ENCODE assay signal across 8 mouse cellular contexts in genomic region chr11:79703885-79704291, GRCm38 (mm10).
A peak's percentile ranks its signal among the peaks of the same experiment; 100 is the strongest.
DNase-seq lines count a peak whose midpoint lies in the region; ATAC-seq and TF ChIP-seq lines count a peak whose summit lies in the region.

No protein-coding gene starts in this region.

- H3K4me3 ChIP-seq in brown adipose tissue, adult 24 weeks (ENCODE audit: insufficient read depth, low read depth, low read length), result peak overlapping the region; percentile 69
- peak overlapping the region; percentile 74 for H3K4me3 ChIP-seq in heart, postnatal 0 days (ENCODE audit: low read depth, low read length)
- peak overlapping the region; percentile 80 for H3K4me3 ChIP-seq in liver, embryonic 11.5 days (ENCODE audit: low read depth, low read length)
- H3K4me3 ChIP-seq in neural tube, embryonic 12.5 days, result peak overlapping the region; percentile 71

- H3K4me1 ChIP-seq in brown adipose tissue, adult 24 weeks (ENCODE audit: control insufficient read depth, insufficient read depth, insufficient read length, low read length), result peaks cover 6% of the 10 kb centered on the region; the same call in 1 of the 2 replicates
- 0 out of 2 replicates have a peak, but pooled peaks cover 13% of the 10 kb centered on the region for H3K4me1 ChIP-seq in heart, postnatal 0 days (ENCODE audit: control insufficient read depth, insufficient read depth)
- H3K4me1 ChIP-seq in liver, embryonic 11.5 days (replicated peaks; ENCODE audit: control insufficient read depth, insufficient read depth, low read length), result peaks cover 16% of the 10 kb centered on the region
- H3K4me1 ChIP-seq in neural tube, embryonic 12.5 days, result peaks cover 22% of the 10 kb centered on the region

- peak; percentile 57 for DNase-seq in gastrocnemius, adult 18-20 months (ENCODE audit: low spot score)
- no peak for DNase-seq in gastrocnemius, postnatal 10 days
- peak; percentile 83 for DNase-seq in 3T3-L1 (ENCODE audit: low read depth, low spot score)
- DNase-seq in heart, postnatal 0 days (ENCODE audit: low spot score), result peak; percentile 76
- DNase-seq in liver, embryonic 11.5 days (ENCODE audit: low spot score), result no peak
- DNase-seq in adrenal gland, adult 2 months, result no peak

- peak; percentile 37 for ATAC-seq in heart, postnatal 0 days (ENCODE audit: insufficient read depth, low read depth)
- ATAC-seq in liver, embryonic 11.5 days (replicated peaks; ENCODE audit: low FRiP score), result peak; percentile 64
- ATAC-seq in neural tube, embryonic 12.5 days (ENCODE audit: low FRiP score, low read depth), result peak; percentile 81

- no peaks in the 10 kb centered on the region for H3K27me3 ChIP-seq in heart, postnatal 0 days (ENCODE audit: control insufficient read depth, insufficient read depth, low read length)
- H3K27me3 ChIP-seq in liver, embryonic 11.5 days (replicated peaks; ENCODE audit: control insufficient read depth, insufficient read depth, low read length), result no peaks in the 10 kb centered on the region
- no peaks in the 10 kb centered on the region for H3K27me3 ChIP-seq in neural tube, embryonic 12.5 days (replicated peaks)

- TF ChIP-seq CTCF in heart, postnatal 0 days (IDR thresholded peaks at IDR 0.05; ENCODE audit: low read depth), result no peak

- H3K4me2 ChIP-seq in heart, postnatal 0 days (ENCODE audit: low read depth, low read length), result peak overlapping the region; percentile 81
- H3K4me2 ChIP-seq in liver, embryonic 11.5 days, result peak overlapping the region; percentile 76
- H3K4me2 ChIP-seq in neural tube, embryonic 12.5 days (replicated peaks), result peak overlapping the region; percentile 71

- peak overlapping the region; percentile 83 for H3K27ac ChIP-seq in brown adipose tissue, adult 24 weeks (replicated peaks; ENCODE audit: low read depth, low read length)
- peak overlapping the region; percentile 97 for H3K27ac ChIP-seq in heart, postnatal 0 days (ENCODE audit: low read depth)
- H3K27ac ChIP-seq in liver, embryonic 11.5 days (ENCODE audit: low read depth, low read length), result peak overlapping the region; percentile 93
- H3K27ac ChIP-seq in neural tube, embryonic 12.5 days, result peak overlapping the region; percentile 95

- H3K9me3 ChIP-seq in heart, postnatal 0 days (replicated peaks; ENCODE audit: control insufficient read depth, low read length), result no peaks in the 10 kb centered on the region
- H3K9me3 ChIP-seq in liver, embryonic 11.5 days (ENCODE audit: control insufficient read depth, low read length), result no peaks in the 10 kb centered on the region
- no peaks in the 10 kb centered on the region for H3K9me3 ChIP-seq in neural tube, embryonic 12.5 days

- TF ChIP-seq EP300 in heart, postnatal 0 days (IDR thresholded peaks at IDR 0.05; ENCODE audit: low read depth), result no peak

- H3K36me3 ChIP-seq in heart, postnatal 0 days (replicated peaks; ENCODE audit: control insufficient read depth, insufficient read depth, low read length), result peaks cover 9% of the 10 kb centered on the region; the same call in 1 of the 2 replicates
- no peaks in the 10 kb centered on the region for H3K36me3 ChIP-seq in liver, embryonic 11.5 days (ENCODE audit: control insufficient read depth, insufficient read depth, low read length)
- H3K36me3 ChIP-seq in neural tube, embryonic 12.5 days, result peaks cover 6% of the 10 kb centered on the region

- 1% methylated on average over 27 of the region's 27 CpGs for WGBS in heart, postnatal 0 days
- under 1% methylated on average over 27 of the region's 27 CpGs for WGBS in liver, embryonic 11.5 days
- under 1% methylated on average over 27 of the region's 27 CpGs for WGBS in neural tube, embryonic 12.5 days

- H3K9ac ChIP-seq in heart, postnatal 0 days (replicated peaks; ENCODE audit: low read depth, low read length), result peak overlapping the region; percentile 87
- H3K9ac ChIP-seq in liver, embryonic 11.5 days (ENCODE audit: low read depth, low read length), result peak overlapping the region; percentile 89
- H3K9ac ChIP-seq in neural tube, embryonic 12.5 days, result peak overlapping the region; percentile 89

Comparison
In these comparisons a context has a peak if more than half of its experiments do, and no peak if none do; other contexts are left out.
1. DNase-seq: peak in gastrocnemius, adult 18-20 months (single experiment), 3T3-L1 (single experiment) and heart, postnatal 0 days (single experiment); none in gastrocnemius, postnatal 10 days (single experiment), liver, embryonic 11.5 days (single experiment) and adrenal gland, adult 2 months (single experiment).
2. Peak in every context shown above with its lines, with median percentiles within 50 percentile points of each other: H3K27ac ChIP-seq, H3K4me3 ChIP-seq, ATAC-seq, H3K4me2 ChIP-seq and H3K9ac ChIP-seq.